Comparison of ENCODE assay signal across 12 mouse cellular contexts in the genomic region with DNA sequence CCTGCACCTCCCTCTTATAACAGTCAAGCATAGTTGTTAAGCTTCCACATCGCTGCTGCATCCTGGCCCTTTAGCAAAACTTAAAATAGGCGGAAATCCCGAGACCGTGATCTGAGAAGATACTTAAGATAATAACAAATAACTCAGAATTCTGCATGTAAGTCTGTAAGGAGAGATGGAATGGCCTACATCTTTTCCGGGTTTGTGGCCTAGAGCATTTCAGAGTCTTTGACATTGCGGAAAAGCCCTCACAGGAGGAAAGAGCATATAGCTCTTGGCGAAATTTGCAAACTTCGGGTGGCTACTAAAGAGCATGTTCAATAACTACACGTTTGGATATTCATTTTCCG. TPM values are rescaled to one million over a fixed set of nuclear protein-coding genes. Genes with fewer than 3 reads are reported as not detected.
DNase-seq lines count a peak whose midpoint lies in the region; ATAC-seq and TF ChIP-seq lines count a peak whose summit lies in the region.
"Had no signal": no experiment of that assay in that cellular context is flagged by ENCODE, and none has a peak within 500 bp of the region (broad histone marks: within the 10 kb centered on the region; RNA-seq: fewer than 3 reads in every experiment).

No protein-coding gene starts in this region.

- intact Hi-C loops in heart, postnatal 25 days (cut with DNase I), result no loop called here

- no peaks in the 10 kb centered on the region for H3K9me3 ChIP-seq in heart, embryonic 13.5 days
- no peaks in the 10 kb centered on the region for H3K9me3 ChIP-seq in stomach, embryonic 14.5 days (ENCODE audit: control insufficient read depth, low read depth, low read length)
- H3K9me3 ChIP-seq in stomach, postnatal 0 days (ENCODE audit: control insufficient read depth, low read length), result no peaks in the 10 kb centered on the region
- H3K9me3 ChIP-seq in limb, embryonic 10.5 days (replicated peaks), result no peaks in the 10 kb centered on the region

- no peak for TF ChIP-seq EP300 in stomach, postnatal 0 days (optimal IDR thresholded peaks at IDR 0.05)

- H3K9ac ChIP-seq in heart, embryonic 13.5 days, result no peak overlapping the region
- H3K9ac ChIP-seq in stomach, embryonic 14.5 days (replicated peaks; ENCODE audit: low read depth, low read length), result no peak overlapping the region
- H3K9ac ChIP-seq in stomach, postnatal 0 days (ENCODE audit: low read length), result no peak overlapping the region
- H3K9ac ChIP-seq: liver, postnatal 0 days had no signal

- H3K36me3 ChIP-seq in heart, embryonic 13.5 days, result no peaks in the 10 kb centered on the region
- no peaks in the 10 kb centered on the region for H3K36me3 ChIP-seq in stomach, embryonic 14.5 days (ENCODE audit: control insufficient read depth, insufficient read depth, low read length)
- H3K36me3 ChIP-seq in stomach, postnatal 0 days (ENCODE audit: control insufficient read depth, insufficient read depth, low read length), result no peaks in the 10 kb centered on the region
- H3K36me3 ChIP-seq in limb, embryonic 10.5 days, result no peaks in the 10 kb centered on the region

- ATAC-seq in heart, embryonic 13.5 days (ENCODE audit: extremely low read depth, insufficient number of reproducible peaks, low FRiP score, low TSS enrichment), result no peak
- ATAC-seq in stomach, embryonic 14.5 days (ENCODE audit: insufficient number of reproducible peaks, insufficient read depth, low FRiP score, low read depth), result no peak
- no peak for ATAC-seq in stomach, postnatal 0 days (ENCODE audit: low FRiP score, low TSS enrichment)

- peak overlapping the region; percentile 39 for H3K4me3 ChIP-seq in heart, embryonic 13.5 days
- H3K4me3 ChIP-seq in stomach, embryonic 14.5 days (ENCODE audit: low read depth, low read length), result no peak overlapping the region; the same call in 1 of the 2 replicates
- no peak overlapping the region; the same call in 1 of the 2 replicates for H3K4me3 ChIP-seq in stomach, postnatal 0 days (ENCODE audit: low read depth, low read length)
- peak overlapping the region; percentile 36; the same call in 1 of the 2 replicates for H3K4me3 ChIP-seq in limb, embryonic 10.5 days
- H3K4me3 ChIP-seq: myocyte had no signal

- no peak overlapping the region for H3K27ac ChIP-seq in heart, embryonic 13.5 days (replicated peaks)
- no peak overlapping the region for H3K27ac ChIP-seq in stomach, embryonic 14.5 days (ENCODE audit: low read length)
- no peak overlapping the region for H3K27ac ChIP-seq in stomach, postnatal 0 days (replicated peaks)
- H3K27ac ChIP-seq in limb, embryonic 10.5 days, result no peak overlapping the region

- 2% methylated on average over 10 of the region's 10 CpGs for WGBS in heart, embryonic 13.5 days
- 3% methylated on average over 10 of the region's 10 CpGs for WGBS in stomach, embryonic 14.5 days
- 9% methylated on average over 10 of the region's 10 CpGs for WGBS in stomach, postnatal 0 days
- 4% methylated on average over 10 of the region's 10 CpGs for whole genome bisulfite sequencing in limb, embryonic 10.5 days

- no peak for DNase-seq in heart, postnatal 25 days (ENCODE audit: low spot score)
- DNase-seq in stomach, postnatal 0 days (ENCODE audit: low spot score), result no peak
- no peak for DNase-seq in limb, embryonic 10.5 days (ENCODE audit: low spot score)
- no peak for DNase-seq in testis, postnatal 14 days (ENCODE audit: low spot score)
- DNase-seq in gastrocnemius, postnatal 25 days, result no peak
- DNase-seq in right cerebral cortex, postnatal 4 days, result no peak
- DNase-seq: cerebellum, adult 9-10 months had no signal

- no peak for TF ChIP-seq CTCF in stomach, postnatal 0 days (IDR thresholded peaks at IDR 0.05; ENCODE audit: low read depth)

- peaks cover 11% of the 10 kb centered on the region; the same call in 1 of the 2 replicates for H3K4me1 ChIP-seq in heart, embryonic 13.5 days
- H3K4me1 ChIP-seq in stomach, embryonic 14.5 days (ENCODE audit: control insufficient read depth, insufficient read depth, low read length), result no peaks in the 10 kb centered on the region
- no peaks in the 10 kb centered on the region for H3K4me1 ChIP-seq in stomach, postnatal 0 days (replicated peaks; ENCODE audit: control insufficient read depth, insufficient read depth)
- peaks cover 4% of the 10 kb centered on the region; the same call in 1 of the 2 replicates for H3K4me1 ChIP-seq in limb, embryonic 10.5 days

- H3K27me3 ChIP-seq in heart, embryonic 13.5 days (replicated peaks), result peaks cover 81% of the 10 kb centered on the region
- peaks cover 52% of the 10 kb centered on the region for H3K27me3 ChIP-seq in stomach, embryonic 14.5 days (ENCODE audit: control insufficient read depth, insufficient read depth, low read length)
- H3K27me3 ChIP-seq in stomach, postnatal 0 days (ENCODE audit: control insufficient read depth, insufficient read depth, low read length), result peaks cover 23% of the 10 kb centered on the region
- H3K27me3 ChIP-seq in limb, embryonic 10.5 days (ENCODE audit: low read depth, poor library complexity, severe bottlenecking), result peaks cover 97% of the 10 kb centered on the region

- peak overlapping the region; percentile 61 for H3K4me2 ChIP-seq in heart, embryonic 13.5 days
- 0 out of 2 replicates have a peak overlapping the region, but pooled peaks have one; percentile 27 for H3K4me2 ChIP-seq in stomach, embryonic 14.5 days (replicated peaks; ENCODE audit: low read depth, low read length)
- no peak overlapping the region for H3K4me2 ChIP-seq in stomach, postnatal 0 days (replicated peaks; ENCODE audit: low read depth)

RNA-seq across cellular contexts. Expression of a gene that starts 7.0 kb away (rescaled TPM):
- polyA plus RNA-seq in heart, embryonic 13.5 days (2015; fragmentation: Nextera tagmentation; extraction: Ambion mirVana), result not detected in 2 replicates
- not detected for total RNA-seq in heart, postnatal 25 days (2021)
- not detected in 2 replicates for polyA plus RNA-seq in stomach, embryonic 14.5 days (2014; fragmentation: Nextera tagmentation; extraction: Ambion mirVana)
- not detected in 2 replicates for polyA plus RNA-seq in stomach, postnatal 0 days (2015; fragmentation: Nextera tagmentation; extraction: Ambion mirVana)
- not detected in 2 replicates for polyA plus RNA-seq in limb, embryonic 10.5 days (2016; fragmentation: Nextera tagmentation; extraction: Ambion mirVana)
- not detected for total RNA-seq in gastrocnemius, postnatal 25 days (2021)
- polyA plus RNA-seq: C2C12; liver, postnatal 0 days; myocyte had no signal

RNA-seq across cellular contexts. Expression of a gene that starts 9.6 kb away (rescaled TPM):
- polyA plus RNA-seq in heart, embryonic 13.5 days (2015; fragmentation: Nextera tagmentation; extraction: Ambion mirVana), result 0.12 TPM in 1 of 2 replicates, not detected in the other
- total RNA-seq in heart, postnatal 25 days (2021), result not detected
- 0.08 TPM in 1 of 2 replicates, not detected in the other for polyA plus RNA-seq in stomach, embryonic 14.5 days (2014; fragmentation: Nextera tagmentation; extraction: Ambion mirVana)
- 0.12 TPM in 1 of 2 replicates, not detected in the other for polyA plus RNA-seq in stomach, postnatal 0 days (2015; fragmentation: Nextera tagmentation; extraction: Ambion mirVana)
- polyA plus RNA-seq in limb, embryonic 10.5 days (2016; fragmentation: Nextera tagmentation; extraction: Ambion mirVana), result 0.19 TPM in 1 of 2 replicates, not detected in the other
- not detected for total RNA-seq in gastrocnemius, postnatal 25 days (2021)
- polyA plus RNA-seq: C2C12; liver, postnatal 0 days; myocyte had no signal

Comparison
In these comparisons a context has a peak if more than half of its experiments do, and no peak if none do; other contexts are left out.
1. H3K4me3 ChIP-seq: peak in heart, embryonic 13.5 days (single experiment) and limb, embryonic 10.5 days (single experiment); none in stomach, embryonic 14.5 days (single experiment) and stomach, postnatal 0 days (single experiment).